Mouse (Mus musculus) erythroblast, embryonic 14.5 days (primary cell): Measurements from ENCODE around the gene Cux2. TPM values are rescaled to one million over a fixed set of nuclear protein-coding genes. Genes with fewer than 3 reads are reported as not detected.
A peak's percentile ranks its signal among the peaks of the same experiment; 100 is the strongest.

Experiments
- H3K27me3 ChIP-seq: 2 replicates; pipeline ENCODE4 v1.6.1; 2012; ENCODE audit warnings: inconsistent platforms; ENCODE audit not compliant: control insufficient read depth
- H3K36me3 ChIP-seq: 2 replicates; pipeline ENCODE4 v1.6.1; 2012; ENCODE audit warnings: mild to moderate bottlenecking, inconsistent platforms; ENCODE audit not compliant: control insufficient read depth
- H3K4me1 ChIP-seq: 2 replicates; pipeline ENCODE4 v1.6.1; 2012; ENCODE audit warnings: inconsistent platforms; ENCODE audit not compliant: control insufficient read depth
- H3K4me3 ChIP-seq: replicated peaks from 2 replicates; pipeline ENCODE3; 2012; ENCODE audit warnings: moderate library complexity, mild to moderate bottlenecking, inconsistent platforms
- H3K9me3 ChIP-seq: 2 replicates; pipeline ENCODE4 v1.6.1; 2012; ENCODE audit warnings: low read length, inconsistent platforms, mixed read lengths; ENCODE audit not compliant: control insufficient read depth
- GATA1 ChIP-seq: IDR thresholded peaks from 2 replicates; pipeline ENCODE4 v1.6.1; 2012; ENCODE audit warnings: low read length, inconsistent platforms, mixed read lengths
- TAL1 ChIP-seq: IDR thresholded peaks from 3 replicates; pipeline ENCODE4 v1.6.1; 2012; ENCODE audit warnings: low read length, inconsistent platforms, mixed read lengths
- polyA plus RNA-seq: library from polyadenylated mRNA; stranded (reverse); fragments of >175 nt; gene quantifications from 2 replicates; pipeline ENCODE4 v1.2.3, GENCODE M21; 2012

Cux2 gene
- polyA plus RNA-seq, 1 experiment = 0.05 TPM

GRCm38 (mm10) chr5:121846322-121846721 is 203.6 kb downstream of the Cux2 start:
- Histone ChIP-seq H3K36me3 (no peaks in the 10 kb centered on the region; the same call in 1 of the 2 replicates), H3K9me3 (no peaks in the 10 kb centered on the region), H3K4me3 (no peak overlapping the region), H3K27me3 (peaks cover 55% of the 10 kb centered on the region), H3K4me1 (peaks cover 49% of the 10 kb centered on the region)
- TF ChIP-seq TAL1 = no peak
- no peak for TF ChIP-seq GATA1

GRCm38 (mm10) chr5:121845361-121845760 is 204.5 kb downstream of the Cux2 start:
- H3K36me3 ChIP-seq = no peaks in the 10 kb centered on the region
- H3K27me3 ChIP-seq = peaks cover 55% of the 10 kb centered on the region
- no peak overlapping the region for H3K4me3 ChIP-seq
- H3K4me1 ChIP-seq = peaks cover 44% of the 10 kb centered on the region
- TF ChIP-seq TAL1 (no peak), GATA1 (no peak)
- H3K9me3 ChIP-seq = no peaks in the 10 kb centered on the region

GRCm38 (mm10) chr5:121843138-121843905 is 206.6 kb downstream of the Cux2 start:
- Histone ChIP-seq H3K4me1 (peaks cover 40% of the 10 kb centered on the region), H3K27me3 (peaks cover 67% of the 10 kb centered on the region), H3K9me3 (no peaks in the 10 kb centered on the region), H3K36me3 (no peaks in the 10 kb centered on the region), H3K4me3 (peak overlapping the region; percentile 64)
- TF ChIP-seq GATA1 = no peak
- TF ChIP-seq TAL1 = no peak

- H3K36me3 ChIP-seq = no peaks in the 10 kb centered on the region
- peaks cover 67% of the 10 kb centered on the region for H3K27me3 ChIP-seq
- H3K4me1 ChIP-seq = peaks cover 40% of the 10 kb centered on the region
- no peaks in the 10 kb centered on the region for H3K9me3 ChIP-seq
- peak overlapping the region; percentile 64 for H3K4me3 ChIP-seq
- TF ChIP-seq TAL1 (no peak), GATA1 (no peak)
These were observed 207.2 kb downstream of the Cux2 start for GRCm38 (mm10) chr5:121842665-121843118.

GRCm38 (mm10) chr5:121841973-121842372 is 207.9 kb downstream of the Cux2 start:
- Histone ChIP-seq H3K4me1 (peaks cover 44% of the 10 kb centered on the region), H3K27me3 (peaks cover 71% of the 10 kb centered on the region), H3K36me3 (no peaks in the 10 kb centered on the region), H3K4me3 (no peak overlapping the region), H3K9me3 (no peaks in the 10 kb centered on the region)
- TF ChIP-seq GATA1 (no peak), TAL1 (no peak)

GRCm38 (mm10) chr5:121841516-121841915 is 208.4 kb downstream of the Cux2 start:
- no peak overlapping the region for H3K4me3 ChIP-seq
- no peaks in the 10 kb centered on the region for H3K36me3 ChIP-seq
- TF ChIP-seq GATA1 = no peak
- TF ChIP-seq TAL1 = no peak
- peaks cover 49% of the 10 kb centered on the region for H3K4me1 ChIP-seq
- peaks cover 68% of the 10 kb centered on the region for H3K27me3 ChIP-seq
- no peaks in the 10 kb centered on the region for H3K9me3 ChIP-seq

GRCm38 (mm10) chr5:121839128-121839473 is 210.8 kb downstream of the Cux2 start:
- Histone ChIP-seq H3K27me3 (peaks cover 46% of the 10 kb centered on the region), H3K4me3 (peak overlapping the region; percentile 61), H3K4me1 (peaks cover 73% of the 10 kb centered on the region), H3K36me3 (peaks cover 2% of the 10 kb centered on the region), H3K9me3 (no peaks in the 10 kb centered on the region)
- TF ChIP-seq GATA1 (no peak), TAL1 (no peak)

GRCm38 (mm10) chr5:121838341-121839127 is 211.4 kb downstream of the Cux2 start:
- H3K4me3 ChIP-seq = peak overlapping the region; percentile 61
- H3K4me1 ChIP-seq = peaks cover 77% of the 10 kb centered on the region
- H3K27me3 ChIP-seq = peaks cover 41% of the 10 kb centered on the region
- H3K36me3 ChIP-seq = peaks cover 3% of the 10 kb centered on the region
- TF ChIP-seq GATA1 (no peak), TAL1 (no peak)
- no peaks in the 10 kb centered on the region for H3K9me3 ChIP-seq

- H3K4me3 ChIP-seq = peak within 1 kb of the TSS; percentile 84
- no peaks in the 10 kb centered on the region for H3K9me3 ChIP-seq
- peaks cover 32% of the 10 kb centered on the region for H3K27me3 ChIP-seq
- TF ChIP-seq GATA1 = no peak
- TF ChIP-seq TAL1 = no peak
- peaks cover 3% of the 10 kb centered on the region for H3K36me3 ChIP-seq
- peaks cover 77% of the 10 kb centered on the region for H3K4me1 ChIP-seq
These were observed 212.2 kb downstream of the Cux2 start, which contains the start of gene Sh2b3 for GRCm38 (mm10) chr5:121837441-121838340. TSS of gene Sh2b3 (minus strand) at chr5:121837646.
